8 mouse cellular contexts compared by ENCODE assay signal in genomic region chr6:83245134-83245533, GRCm38 (mm10). TPM values are rescaled to one million over a fixed set of nuclear protein-coding genes. Genes with fewer than 3 reads are reported as not detected.
A peak's percentile ranks its signal among the peaks of the same experiment; 100 is the strongest.
DNase-seq lines count a peak whose midpoint lies in the region; ATAC-seq lines count a peak whose summit lies in the region.

No protein-coding gene starts in this region.

- peaks cover 25% of the 10 kb centered on the region for H3K27me3 ChIP-seq in erythroblast, embryonic 14.5 days (ENCODE audit: control insufficient read depth)
- H3K27me3 ChIP-seq in embryonic facial prominence, embryonic 15.5 days, result no peaks in the 10 kb centered on the region

- peaks cover 72% of the 10 kb centered on the region for H3K4me1 ChIP-seq in erythroblast, embryonic 14.5 days (ENCODE audit: control insufficient read depth)
- H3K4me1 ChIP-seq in embryonic facial prominence, embryonic 15.5 days, result peaks cover 19% of the 10 kb centered on the region; the same call in 1 of the 2 replicates

- H3K4me2 ChIP-seq in embryonic facial prominence, embryonic 15.5 days (replicated peaks), result no peak overlapping the region

- H3K36me3 ChIP-seq in erythroblast, embryonic 14.5 days (ENCODE audit: control insufficient read depth), result peaks cover 38% of the 10 kb centered on the region
- no peaks in the 10 kb centered on the region for H3K36me3 ChIP-seq in embryonic facial prominence, embryonic 15.5 days

- no peak for ATAC-seq in erythroblast, adult 5-6 weeks (replicated peaks; ENCODE audit: low FRiP score, poor library complexity, severe bottlenecking)
- ATAC-seq in embryonic facial prominence, embryonic 15.5 days (ENCODE audit: insufficient number of reproducible peaks, low FRiP score, low TSS enrichment, low read depth), result no peak

- H3K9me3 ChIP-seq in erythroblast, embryonic 14.5 days (ENCODE audit: control insufficient read depth, low read length), result no peaks in the 10 kb centered on the region
- no peaks in the 10 kb centered on the region for H3K9me3 ChIP-seq in embryonic facial prominence, embryonic 15.5 days (replicated peaks)

- peak; percentile 74 for DNase-seq in Muller cell, postnatal 12 days (ENCODE audit: inconsistent ontology term)
- DNase-seq in kidney, postnatal 25 days, result peak; percentile 77 to 80
- peak; percentile 88 for DNase-seq in lung, postnatal 36 days
- no peak for DNase-seq in thymus, postnatal 25 days
- DNase-seq in T-cell, adult 2 months (ENCODE audit: low spot score), result no peak

- H3K9ac ChIP-seq in embryonic facial prominence, embryonic 15.5 days, result no peak overlapping the region

- 50% methylated on average over 6 of the region's 6 CpGs for WGBS in embryonic facial prominence, embryonic 15.5 days

- H3K27ac ChIP-seq in embryonic facial prominence, embryonic 15.5 days (replicated peaks), result peak overlapping the region; percentile 23; the same call in 1 of the 2 replicates

- peak overlapping the region; percentile 74 for H3K4me3 ChIP-seq in erythroblast, embryonic 14.5 days (replicated peaks)
- no peak overlapping the region for H3K4me3 ChIP-seq in embryonic facial prominence, embryonic 15.5 days (replicated peaks)

RNA-seq across cellular contexts. Expression of gene Slc4a5, which starts 25.5 kb away (rescaled TPM):
- polyA plus RNA-seq in erythroblast, embryonic 14.5 days (2012), result 1.8 and 2.3 TPM in 2 replicates
- 1.0 and 1.2 TPM in 2 replicates for total RNA-seq in erythroblast, adult 5-6 weeks (2015; ENCODE audit: low replicate concordance)
- total RNA-seq in erythroblast, adult 5-6 weeks (2017; ENCODE audit: low replicate concordance), result 0.28 and 0.43 TPM in 2 replicates
- 0.11 and 0.48 TPM in 2 replicates for polyA plus RNA-seq in embryonic facial prominence, embryonic 15.5 days (2015; fragmentation: Nextera tagmentation; extraction: Ambion mirVana)

Comparison
In these comparisons a context has a peak if more than half of its experiments do, and no peak if none do; other contexts are left out.
1. DNase-seq: peak in Muller cell, postnatal 12 days (single experiment), kidney, postnatal 25 days (2 of 2) and lung, postnatal 36 days (single experiment); none in thymus, postnatal 25 days (single experiment) and T-cell, adult 2 months (single experiment).